Mouse (Mus musculus) hindbrain, embryonic 13.5 days (tissue): ENCODE data around the gene Osbpl8. TPM values are rescaled to one million over a fixed set of nuclear protein-coding genes. Genes with fewer than 3 reads are reported as not detected.

ENCODE experiments used
- ATAC-seq: fragments of 200-750 bp; cut with Nextera tagmentation; 2 replicates; pipeline ENCODE4 v1.8.0; 2017; ENCODE audit warnings: moderate TSS enrichment; ENCODE audit not compliant: low FRiP score
- H3K27ac ChIP-seq: fragments of 300-500 bp; sonication (generic); 2 replicates; pipeline ENCODE4 v1.5.1; 2015; ENCODE audit warnings: inconsistent platforms, mild to moderate bottlenecking, moderate library complexity
- H3K27me3 ChIP-seq: fragments of 300-500 bp; sonication (generic); 2 replicates; pipeline ENCODE4 v1.6.1; 2015; ENCODE audit warnings: mild to moderate bottlenecking, inconsistent platforms
- H3K36me3 ChIP-seq: fragments of 300-500 bp; sonication (generic); 2 replicates; pipeline ENCODE4 v1.6.1; 2015; ENCODE audit warnings: mild to moderate bottlenecking, inconsistent platforms
- H3K4me1 ChIP-seq: fragments of 300-500 bp; sonication (generic); replicated peaks from 2 replicates; pipeline ENCODE4 v1.6.1; 2015; ENCODE audit warnings: inconsistent platforms
- H3K4me2 ChIP-seq: fragments of 300-500 bp; sonication (generic); 2 replicates; pipeline ENCODE4 v1.6.1; 2015; ENCODE audit warnings: inconsistent platforms, mild to moderate bottlenecking, moderate library complexity
- H3K4me3 ChIP-seq: fragments of 300-500 bp; sonication (generic); 2 replicates; pipeline ENCODE4 v1.5.1; 2015; ENCODE audit warnings: mild to moderate bottlenecking, inconsistent platforms
- H3K9ac ChIP-seq: fragments of 300-500 bp; sonication (generic); 2 replicates; pipeline ENCODE4 v1.6.1; 2015; ENCODE audit warnings: mild to moderate bottlenecking, inconsistent platforms
- H3K9me3 ChIP-seq: fragments of 300-500 bp; sonication (generic); 2 replicates; pipeline ENCODE4 v1.6.1; 2016; ENCODE audit warnings: inconsistent platforms
- WGBS: fragments of 180-500 bp; shearing (Covaris S2); methylation state at CpG from one replicate; pipeline ENCODE4 v1.1.7; 2015; 5-methylcytosine and 5-hydroxymethylcytosine counted together
- polyA plus RNA-seq: library from polyadenylated mRNA; unstranded; fragments of >200 nt; fragmentation: Nextera tagmentation; extraction: Ambion mirVana; gene quantifications from 2 replicates; pipeline ENCODE4 v1.2.1, GENCODE M21; 2015

Gene Osbpl8
- polyA plus RNA-seq, 1 experiment from 2014 or later = 17.7 TPM

GRCm38 (mm10) chr10:111157241-111157659, 7.3 kb upstream of the Osbpl8 start:
- Histone ChIP-seq H3K36me3 (no peaks in the 10 kb centered on the region), H3K27ac (no peak overlapping the region), H3K9ac (no peak overlapping the region), H3K4me3 (no peak overlapping the region), H3K27me3 (no peaks in the 10 kb centered on the region), H3K4me1 (no peaks in the 10 kb centered on the region), H3K9me3 (no peaks in the 10 kb centered on the region), H3K4me2 (no peak overlapping the region)
- ATAC-seq = no peak
- WGBS = 88% methylated on average over 7 of the region's 7 CpGs

GRCm38 (mm10) chr10:111159789-111160522, 4.6 kb upstream of the Osbpl8 start:
- WGBS = 85% methylated on average over 5 of the region's 5 CpGs
- Histone ChIP-seq H3K27ac (no peak overlapping the region), H3K27me3 (no peaks in the 10 kb centered on the region), H3K9me3 (no peaks in the 10 kb centered on the region), H3K4me2 (no peak overlapping the region), H3K4me3 (no peak overlapping the region), H3K4me1 (no peaks in the 10 kb centered on the region; the same call in 1 of the 2 replicates), H3K36me3 (no peaks in the 10 kb centered on the region), H3K9ac (no peak overlapping the region)
- ATAC-seq = no peak

GRCm38 (mm10) chr10:111160540-111160939, 4.0 kb upstream of the Osbpl8 start:
- WGBS = 88% methylated on average over 3 of the region's 3 CpGs
- Histone ChIP-seq H3K27ac (no peak overlapping the region), H3K4me3 (no peak overlapping the region), H3K4me1 (no peaks in the 10 kb centered on the region; the same call in 1 of the 2 replicates), H3K36me3 (no peaks in the 10 kb centered on the region), H3K4me2 (no peak overlapping the region), H3K9ac (no peak overlapping the region), H3K27me3 (no peaks in the 10 kb centered on the region), H3K9me3 (no peaks in the 10 kb centered on the region)
- no peak for ATAC-seq

- peaks cover 5% of the 10 kb centered on the region for H3K4me1 ChIP-seq
- no peaks in the 10 kb centered on the region for H3K9me3 ChIP-seq
- no peak overlapping the region for H3K27ac ChIP-seq
- WGBS = 89% methylated on average over 6 of the region's 6 CpGs
- H3K4me2 ChIP-seq = no peak overlapping the region
- no peak overlapping the region for H3K9ac ChIP-seq
- no peaks in the 10 kb centered on the region for H3K36me3 ChIP-seq
- no peak overlapping the region for H3K4me3 ChIP-seq
- ATAC-seq = no peak
- H3K27me3 ChIP-seq = no peaks in the 10 kb centered on the region
These were observed 3.2 kb upstream of the Osbpl8 start for GRCm38 (mm10) chr10:111161373-111161772.

GRCm38 (mm10) chr10:111163025-111163424, 1.5 kb upstream of the Osbpl8 start:
- 80% methylated on average over 3 of the region's 3 CpGs for WGBS
- ATAC-seq = no peak

GRCm38 (mm10) chr10:111163601-111164240, 831 bp upstream of the Osbpl8 start:
- Histone ChIP-seq H3K36me3 (no peaks in the 10 kb centered on the region), H3K9me3 (no peaks in the 10 kb centered on the region), H3K27me3 (no peaks in the 10 kb centered on the region), H3K9ac (peak overlapping the region; percentile 79), H3K27ac (peak overlapping the region; percentile 95), H3K4me1 (peaks cover 12% of the 10 kb centered on the region), H3K4me2 (peak overlapping the region; percentile 65), H3K4me3 (peak overlapping the region; percentile 97)
- no peak for ATAC-seq
- 32% methylated on average over 9 of the region's 9 CpGs for WGBS

More at GRCm38 (mm10) chr10:111163025-111163424, 1.5 kb upstream of the Osbpl8 start:
- Histone ChIP-seq H3K4me2 (no peak overlapping the region), H3K27ac (no peak overlapping the region), H3K4me1 (peaks cover 12% of the 10 kb centered on the region), H3K4me3 (no peak overlapping the region), H3K27me3 (no peaks in the 10 kb centered on the region), H3K9ac (no peak overlapping the region), H3K9me3 (no peaks in the 10 kb centered on the region), H3K36me3 (no peaks in the 10 kb centered on the region)

- WGBS = under 1% methylated on average over 52 of the region's 52 CpGs
- Histone ChIP-seq H3K4me1 (peaks cover 13% of the 10 kb centered on the region), H3K4me2 (peak overlapping the region; percentile 65)
These were observed 848 bp downstream of the Osbpl8 start for GRCm38 (mm10) chr10:111165219-111165981.

GRCm38 (mm10) chr10:111166057-111166841, 1.7 kb downstream of the Osbpl8 start:
- 48% methylated on average over 4 of the region's 4 CpGs for WGBS
- Histone ChIP-seq H3K27ac (no peak overlapping the region), H3K27me3 (no peaks in the 10 kb centered on the region)

More at GRCm38 (mm10) chr10:111165219-111165981, 848 bp downstream of the Osbpl8 start:
- H3K36me3 ChIP-seq = no peaks in the 10 kb centered on the region
- H3K9ac ChIP-seq = peak overlapping the region; percentile 98
- peak overlapping the region; percentile 97 for H3K4me3 ChIP-seq
- peak; percentile 76 for ATAC-seq
- no peaks in the 10 kb centered on the region for H3K27me3 ChIP-seq
- H3K27ac ChIP-seq = peak overlapping the region; percentile 95
- H3K9me3 ChIP-seq = no peaks in the 10 kb centered on the region

GRCm38 (mm10) chr10:111167444-111167843, 2.9 kb downstream of the Osbpl8 start:
- Histone ChIP-seq H3K9ac (no peak overlapping the region), H3K27ac (no peak overlapping the region), H3K36me3 (no peaks in the 10 kb centered on the region), H3K4me2 (no peak overlapping the region), H3K4me1 (peaks cover 22% of the 10 kb centered on the region), H3K9me3 (no peaks in the 10 kb centered on the region), H3K27me3 (no peaks in the 10 kb centered on the region), H3K4me3 (no peak overlapping the region)
- ATAC-seq = no peak
- 98% methylated on average over 4 of the region's 4 CpGs for WGBS

More at GRCm38 (mm10) chr10:111166057-111166841, 1.7 kb downstream of the Osbpl8 start:
- Histone ChIP-seq H3K4me2 (peak overlapping the region; percentile 65), H3K9me3 (no peaks in the 10 kb centered on the region), H3K4me1 (peaks cover 19% of the 10 kb centered on the region), H3K4me3 (peak overlapping the region; percentile 97), H3K36me3 (no peaks in the 10 kb centered on the region), H3K9ac (peak overlapping the region; percentile 98)
- no peak for ATAC-seq

GRCm38 (mm10) chr10:111168305-111168704, 3.8 kb downstream of the Osbpl8 start:
- ATAC-seq = no peak
- Histone ChIP-seq H3K27ac (no peak overlapping the region), H3K4me3 (no peak overlapping the region), H3K9me3 (no peaks in the 10 kb centered on the region), H3K9ac (no peak overlapping the region), H3K4me2 (no peak overlapping the region), H3K27me3 (no peaks in the 10 kb centered on the region), H3K4me1 (peaks cover 22% of the 10 kb centered on the region), H3K36me3 (no peaks in the 10 kb centered on the region)
- 86% methylated on average over 3 of the region's 3 CpGs for WGBS

- Histone ChIP-seq H3K4me2 (no peak overlapping the region), H3K27ac (no peak overlapping the region), H3K27me3 (no peaks in the 10 kb centered on the region), H3K4me1 (peaks cover 17% of the 10 kb centered on the region), H3K36me3 (no peaks in the 10 kb centered on the region), H3K9ac (no peak overlapping the region), H3K9me3 (no peaks in the 10 kb centered on the region), H3K4me3 (no peak overlapping the region)
- ATAC-seq = no peak
- WGBS = 94% methylated on average over 15 of the region's 15 CpGs
These were observed 6.8 kb downstream of the Osbpl8 start for GRCm38 (mm10) chr10:111171246-111171934.
